In the genomic region with DNA sequence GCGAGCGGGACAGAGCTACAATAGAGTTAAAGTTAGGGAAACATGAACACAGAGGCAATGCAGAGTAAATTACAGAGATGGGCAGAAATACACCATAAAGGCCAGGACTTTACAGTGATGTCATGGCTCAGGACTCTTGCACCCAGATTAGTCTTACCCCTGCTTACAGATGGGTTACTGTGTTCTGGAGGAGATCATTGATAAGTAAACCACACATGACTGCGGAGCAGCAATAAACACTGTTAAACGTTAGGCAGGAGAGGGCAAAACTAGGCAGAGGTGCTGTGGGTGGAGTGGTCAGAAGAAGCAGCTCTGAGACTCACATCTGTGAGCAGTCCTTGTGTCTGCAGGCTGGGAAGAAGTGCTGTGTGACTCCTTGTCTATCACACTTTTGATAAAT, we compare ENCODE assay signal across 21 mouse cellular contexts.
"Had no signal": no experiment of that assay in that cellular context is flagged by ENCODE, and none has a peak within 500 bp of the region (broad histone marks: within the 10 kb centered on the region; RNA-seq: fewer than 3 reads in every experiment).

No protein-coding gene starts in this region.

- H3K27me3 ChIP-seq: lung, embryonic 15.5 days; midbrain, embryonic 13.5 days; neural tube, embryonic 13.5 days; neural tube, embryonic 15.5 days had no signal

- H3K27ac ChIP-seq: lung, embryonic 15.5 days; macrophage; midbrain, embryonic 13.5 days; neural tube, embryonic 13.5 days; neural tube, embryonic 15.5 days had no signal

- H3K4me1 ChIP-seq: midbrain, embryonic 13.5 days; neural tube, embryonic 13.5 days had no signal

- H3K9ac ChIP-seq: liver, postnatal 0 days; lung, embryonic 15.5 days; midbrain, embryonic 13.5 days; neural tube, embryonic 13.5 days; neural tube, embryonic 15.5 days had no signal

- H3K4me3 ChIP-seq: lung, embryonic 15.5 days; midbrain, embryonic 13.5 days; myocyte; neural tube, embryonic 13.5 days; neural tube, embryonic 15.5 days had no signal

- H3K4me2 ChIP-seq: lung, embryonic 15.5 days; midbrain, embryonic 11.5 days; midbrain, embryonic 13.5 days; neural tube, embryonic 13.5 days; neural tube, embryonic 15.5 days had no signal

- DNase-seq: liver, postnatal 0 days; lung, adult 2 months; lung, postnatal 14 days; lung, postnatal 36 days; retina, postnatal 1 day; right cerebral cortex, adult 18-20 months; right cerebral cortex, postnatal 25 days; right cerebral cortex, postnatal 4 days; spleen, adult 18-20 months; thymus, adult 18-20 months; thymus, postnatal 14 days; thymus, postnatal 36 days had no signal

- H3K9me3 ChIP-seq: lung, embryonic 15.5 days; midbrain, embryonic 13.5 days; neural tube, embryonic 13.5 days; neural tube, embryonic 15.5 days had no signal

- H3K36me3 ChIP-seq: lung, embryonic 15.5 days; midbrain, embryonic 13.5 days; neural tube, embryonic 13.5 days; neural tube, embryonic 15.5 days had no signal

- ATAC-seq: liver, postnatal 0 days; lung, postnatal 0 days; midbrain, embryonic 13.5 days; midbrain, embryonic 16.5 days had no signal
